Mouse (Mus musculus) R1 (cell line): Measurements from ENCODE around the gene Atg7.
A peak's percentile ranks its signal among the peaks of the same experiment; 100 is the strongest.

ENCODE experiments used
- DNase-seq: peaks from one replicate; pipeline ENCODE4 v3.0.0-alpha.2; 2018; ENCODE audit warnings: low read depth, low spot score

Atg7 gene

DNA sequence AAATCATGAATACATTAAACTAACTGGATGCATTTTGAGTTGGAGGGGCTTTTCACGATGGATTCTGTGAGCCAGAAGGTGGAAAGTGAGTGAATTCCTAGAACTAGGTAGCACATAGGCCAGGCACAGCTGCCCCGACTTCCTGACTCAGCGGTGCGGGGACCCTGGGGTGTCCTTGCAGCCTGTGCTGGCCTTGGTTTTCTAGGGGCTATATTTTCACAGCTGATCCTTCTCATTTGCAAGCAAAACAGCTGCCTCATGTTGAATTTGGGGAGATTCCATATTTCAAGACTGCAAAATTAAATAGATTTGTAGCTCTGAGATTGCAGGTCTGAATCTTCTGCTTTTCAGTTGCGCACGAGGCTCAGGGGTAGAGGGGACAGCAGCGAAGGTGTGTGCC, 139.6 kb downstream of the Atg7 start:
- no peak for DNase-seq

DNA sequence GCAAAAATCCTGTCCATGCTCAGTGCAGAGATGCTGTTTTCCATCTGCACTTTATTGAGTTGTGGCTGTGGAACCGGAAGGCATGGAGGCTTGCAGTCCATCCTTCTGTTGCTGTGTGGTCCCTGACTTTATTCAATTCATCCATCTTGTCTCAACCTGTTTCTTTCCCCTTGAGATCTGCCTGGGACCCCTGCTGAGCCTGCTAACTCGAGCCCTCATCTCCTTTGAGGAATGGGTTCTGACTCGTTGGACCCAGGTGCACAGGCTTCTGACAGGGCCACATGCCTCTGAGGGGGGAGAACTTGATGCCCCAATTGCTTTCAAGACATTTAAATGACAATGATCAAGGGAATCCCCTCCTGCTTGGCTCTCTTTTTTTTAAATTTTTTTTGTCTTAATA, 143.6 kb downstream of the Atg7 start:
- peak; percentile 41 for DNase-seq

DNA sequence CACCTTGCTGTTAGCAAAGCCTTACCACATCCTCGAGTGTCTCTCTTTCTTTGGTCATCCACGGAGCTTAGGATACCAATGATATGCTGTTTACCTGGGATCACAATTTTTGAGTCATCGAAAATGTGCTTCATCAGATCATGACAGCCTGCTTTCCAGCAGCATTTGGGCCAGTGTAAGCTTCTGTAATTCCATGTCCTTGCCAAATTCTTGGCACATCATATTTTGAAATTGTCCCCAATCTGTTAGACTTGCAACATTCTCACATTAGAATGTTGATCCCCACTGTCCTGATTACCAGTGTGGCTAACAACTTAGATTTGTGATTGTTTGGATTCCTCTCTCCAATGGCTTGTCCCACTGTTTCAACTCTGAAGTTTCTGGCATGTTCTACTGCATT, 144.7 kb downstream of the Atg7 start:
- DNase-seq = no peak

- DNase-seq = no peak
These were observed 145.8 kb downstream of the Atg7 start for GRCm38 (mm10) chr6:114788663-114789062.

DNA sequence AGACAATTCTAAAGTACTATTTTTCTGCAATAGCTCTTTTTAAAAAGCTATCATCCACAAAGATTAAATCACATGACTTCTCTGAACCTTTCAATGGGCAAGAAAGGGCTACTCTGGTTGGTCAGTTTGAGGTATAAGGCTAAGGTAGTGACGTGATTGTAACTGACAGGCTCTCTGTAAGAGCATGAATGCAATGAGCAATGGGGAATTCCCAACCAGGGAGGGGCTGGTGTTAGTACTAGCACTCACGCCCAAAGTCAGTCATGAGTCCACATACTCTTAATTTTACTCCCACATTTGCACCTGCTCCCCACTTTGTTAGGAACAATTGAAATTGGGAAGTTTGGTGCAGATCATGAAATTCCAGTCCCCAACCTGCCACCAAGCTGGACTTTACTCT, 147.2 kb downstream of the Atg7 start:
- no peak for DNase-seq

- no peak for DNase-seq
These were observed 148.0 kb downstream of the Atg7 start for GRCm38 (mm10) chr6:114790902-114791301.

DNA sequence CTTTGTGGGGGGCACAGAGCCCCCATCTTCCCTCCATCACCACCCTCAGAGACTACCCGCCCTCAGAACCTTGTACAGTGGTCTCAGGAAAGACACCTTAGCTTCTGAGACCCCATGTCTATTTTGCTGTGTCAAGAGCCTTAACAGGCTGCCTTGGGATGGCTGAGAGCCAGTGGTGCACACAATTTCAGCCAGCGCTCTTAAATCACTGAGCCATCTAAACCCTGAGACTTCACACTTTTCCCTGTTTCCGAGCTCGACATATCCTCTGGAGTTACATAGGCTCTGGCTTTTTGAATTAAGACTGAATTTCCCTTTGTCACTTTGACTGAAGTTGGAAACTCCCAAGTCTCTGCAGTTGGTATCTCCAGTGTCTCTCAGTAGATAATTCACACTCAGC, 148.9 kb downstream of the Atg7 start:
- no peak for DNase-seq

GRCm38 (mm10) chr6:114794706-114795105, 151.8 kb downstream of the Atg7 start:
- no peak for DNase-seq

DNA sequence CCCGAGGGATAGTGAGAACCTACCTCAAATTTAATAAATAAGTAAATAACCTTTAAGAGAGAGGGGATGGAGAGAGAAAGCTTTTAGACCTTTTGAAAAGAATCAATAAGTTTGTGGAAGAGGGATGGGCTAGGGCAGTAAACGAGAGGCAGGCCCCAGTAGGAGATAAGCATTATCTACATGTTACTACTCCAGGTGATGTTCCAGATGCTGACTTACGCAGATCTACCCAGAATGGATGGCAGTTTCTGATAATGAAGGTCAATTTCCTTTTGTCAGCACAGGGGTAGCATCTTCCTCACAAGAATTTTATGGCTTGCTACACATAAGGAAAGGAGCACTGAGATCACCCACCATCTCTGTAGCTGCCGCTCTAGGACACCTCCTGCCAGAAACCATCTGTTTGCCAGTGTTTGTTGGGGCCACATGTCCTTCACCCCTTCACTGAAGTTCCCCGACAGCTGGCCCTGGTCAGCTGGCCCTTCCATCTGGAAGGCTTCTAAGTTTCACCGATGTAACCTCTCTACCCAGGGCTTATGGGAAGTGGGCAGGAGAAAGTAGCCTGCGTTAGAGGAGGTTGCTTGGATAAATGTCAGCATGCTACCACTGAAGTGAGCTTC, 152.9 kb downstream of the Atg7 start:
- DNase-seq = no peak

DNA sequence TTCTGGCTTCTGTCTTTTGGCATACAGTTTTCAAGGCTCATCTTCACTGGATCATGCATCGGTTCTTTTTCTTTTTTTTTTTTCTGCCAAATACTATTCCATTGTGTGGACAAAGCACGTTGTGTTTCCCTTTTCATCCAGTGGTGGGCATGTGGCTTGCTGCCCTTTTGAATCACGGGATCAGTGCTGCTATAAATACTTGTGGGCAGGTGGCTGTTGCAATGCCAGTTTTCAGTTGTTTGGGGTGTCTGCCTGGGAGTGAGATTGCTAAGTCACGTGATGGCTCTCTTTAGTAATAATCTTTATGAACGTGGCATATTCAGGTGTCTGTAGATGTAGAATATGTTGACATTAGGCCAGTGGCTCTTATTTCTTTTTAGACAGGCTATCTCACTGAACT, 155.0 kb downstream of the Atg7 start:
- DNase-seq = no peak

- DNase-seq = no peak
These were observed 155.8 kb downstream of the Atg7 start for GRCm38 (mm10) chr6:114798715-114799114.

DNA sequence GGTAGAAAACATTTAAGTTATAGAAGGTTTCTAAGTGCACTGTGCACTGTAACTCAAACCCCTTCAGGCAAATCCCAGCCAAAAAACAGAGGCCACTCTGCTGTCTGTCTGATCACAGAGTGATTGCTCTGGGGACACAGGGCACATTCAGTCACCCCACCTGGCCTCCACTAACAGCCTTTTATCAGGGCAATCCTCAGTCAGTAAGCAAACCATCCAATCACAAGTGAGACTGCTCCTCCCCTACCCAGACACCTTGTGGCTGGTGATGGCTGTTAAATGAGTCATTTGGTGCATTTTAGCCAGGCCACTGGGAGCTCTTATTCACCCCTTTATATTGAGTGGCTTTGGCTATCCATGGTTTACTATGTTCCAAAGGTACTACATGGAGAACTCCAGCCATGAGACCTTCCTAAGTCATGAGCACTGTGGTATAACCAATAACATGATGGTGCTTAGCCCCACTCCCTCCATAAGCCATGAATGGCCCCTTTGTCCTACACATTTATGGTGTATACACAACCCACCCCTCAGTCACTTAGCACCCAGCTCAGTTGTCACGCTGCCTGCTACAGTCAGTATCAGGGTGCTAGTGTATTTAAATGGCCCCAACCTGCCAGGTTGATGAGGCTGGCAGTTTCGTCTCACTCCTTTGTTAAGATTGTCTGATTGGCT, 157.5 kb downstream of the Atg7 start:
- no peak for DNase-seq

DNA sequence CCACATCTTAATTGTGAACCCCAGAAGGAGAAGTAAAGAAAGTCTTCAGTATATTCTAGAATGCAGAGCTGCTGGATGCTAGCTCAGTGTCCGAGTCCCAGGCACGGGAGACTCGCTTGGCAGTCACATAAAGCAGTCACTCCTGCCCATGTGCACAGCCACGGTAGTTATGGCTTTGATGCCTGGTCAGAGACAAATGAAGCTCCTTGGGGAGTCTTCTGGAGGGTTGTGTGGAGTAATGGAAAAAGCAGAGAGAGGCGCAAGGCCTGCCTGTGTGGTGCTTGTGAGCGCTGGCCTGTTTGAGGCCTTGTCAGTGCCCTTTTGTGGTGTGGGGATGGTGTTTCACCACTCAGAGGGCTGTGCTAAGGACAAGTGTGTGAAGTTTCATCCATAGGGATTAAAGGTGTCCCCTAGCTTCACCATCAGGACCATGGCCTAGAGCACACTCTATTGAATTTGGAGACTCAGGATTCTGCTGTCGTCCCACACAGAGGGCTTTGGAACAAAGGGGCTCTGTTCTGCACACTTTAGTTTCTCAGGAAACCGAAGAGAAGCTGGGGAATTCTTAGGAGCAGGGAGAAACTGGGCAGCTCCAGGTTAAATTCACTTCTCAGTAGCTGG, 161.1 kb downstream of the Atg7 start:
- no peak for DNase-seq

GRCm38 (mm10) chr6:114804866-114805265, 162.0 kb downstream of the Atg7 start:
- no peak for DNase-seq

GRCm38 (mm10) chr6:114805927-114806326, 163.0 kb downstream of the Atg7 start:
- no peak for DNase-seq

- no peak for DNase-seq
These were observed 164.6 kb downstream of the Atg7 start for GRCm38 (mm10) chr6:114807474-114807873.

DNA sequence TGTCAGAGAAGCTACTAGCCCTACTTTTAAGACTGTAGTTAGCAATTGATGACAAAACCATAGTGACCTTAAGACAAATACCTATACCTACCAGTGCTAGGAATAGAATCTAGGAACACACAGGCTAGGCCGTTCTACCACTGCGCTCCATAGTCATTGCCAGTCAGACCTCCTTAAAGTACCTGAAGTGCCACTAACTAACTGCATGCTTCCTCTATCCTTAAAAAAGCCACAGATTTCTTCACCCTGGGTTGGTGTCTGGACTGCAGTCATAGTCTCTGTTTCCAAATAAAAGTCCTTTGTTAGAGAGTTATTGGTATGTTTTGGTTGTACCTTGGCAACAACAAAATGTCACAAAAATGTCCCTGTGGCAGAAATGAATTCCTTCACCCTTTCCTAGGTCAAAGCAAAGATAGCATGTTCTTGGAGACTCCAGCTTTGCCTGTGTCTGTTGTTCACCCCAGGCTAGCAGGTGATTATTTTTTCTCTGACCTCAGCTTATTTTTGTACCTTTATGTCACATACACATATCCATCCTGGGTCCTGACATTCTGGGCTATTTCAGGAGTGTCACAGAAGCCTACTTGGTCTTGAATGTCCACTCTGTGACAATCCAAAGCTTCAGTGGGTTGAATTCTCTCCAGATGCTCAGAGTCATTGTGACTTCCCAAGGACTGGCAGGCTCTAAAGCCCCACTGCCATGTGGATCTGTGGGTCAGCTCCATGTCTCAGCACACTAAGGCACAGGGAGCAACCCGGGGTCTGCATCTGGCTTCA, 165.9 kb downstream of the Atg7 start:
- no peak for DNase-seq

DNA sequence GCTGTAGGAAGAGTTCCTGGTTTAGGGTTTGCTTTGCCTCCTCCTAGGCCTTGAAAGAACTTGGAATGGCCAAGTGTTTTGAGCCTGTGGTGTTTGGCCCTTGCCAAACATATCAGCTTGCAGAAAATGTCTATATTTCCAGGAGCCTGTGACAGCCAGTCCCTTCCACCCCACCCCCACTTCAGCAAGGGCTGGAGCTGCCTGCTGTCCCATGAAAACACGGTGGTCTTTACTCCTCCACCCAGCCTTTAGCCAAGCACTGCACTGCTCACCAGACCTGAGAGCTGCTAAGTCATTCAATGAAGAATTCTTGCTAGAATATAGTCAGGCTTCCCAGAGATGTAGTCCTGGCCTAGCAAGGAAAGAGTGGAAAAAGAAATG, 166.5 kb downstream of the Atg7 start:
- no peak for DNase-seq

DNA sequence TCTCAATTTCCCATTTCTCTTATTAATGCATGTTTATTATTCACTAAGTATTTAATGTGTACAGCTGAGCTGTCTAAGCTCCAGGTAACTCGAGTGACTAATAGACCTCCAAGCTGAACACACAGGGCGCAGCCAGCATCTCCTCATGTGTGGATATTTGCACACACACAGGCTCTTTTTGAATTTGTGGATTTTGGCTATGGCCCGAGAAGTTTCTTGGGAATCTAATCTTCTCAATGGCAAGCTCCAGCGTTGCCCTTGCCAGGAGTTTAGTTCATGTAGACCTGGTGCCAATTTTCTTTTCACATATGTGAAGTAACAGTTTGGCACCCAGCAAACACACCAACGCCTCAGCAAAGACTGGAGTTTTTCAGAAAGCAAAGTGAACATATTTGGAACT, 169.4 kb downstream of the Atg7 start:
- no peak for DNase-seq

- no peak for DNase-seq
These were observed 169.9 kb downstream of the Atg7 start for GRCm38 (mm10) chr6:114812779-114813178.

DNA sequence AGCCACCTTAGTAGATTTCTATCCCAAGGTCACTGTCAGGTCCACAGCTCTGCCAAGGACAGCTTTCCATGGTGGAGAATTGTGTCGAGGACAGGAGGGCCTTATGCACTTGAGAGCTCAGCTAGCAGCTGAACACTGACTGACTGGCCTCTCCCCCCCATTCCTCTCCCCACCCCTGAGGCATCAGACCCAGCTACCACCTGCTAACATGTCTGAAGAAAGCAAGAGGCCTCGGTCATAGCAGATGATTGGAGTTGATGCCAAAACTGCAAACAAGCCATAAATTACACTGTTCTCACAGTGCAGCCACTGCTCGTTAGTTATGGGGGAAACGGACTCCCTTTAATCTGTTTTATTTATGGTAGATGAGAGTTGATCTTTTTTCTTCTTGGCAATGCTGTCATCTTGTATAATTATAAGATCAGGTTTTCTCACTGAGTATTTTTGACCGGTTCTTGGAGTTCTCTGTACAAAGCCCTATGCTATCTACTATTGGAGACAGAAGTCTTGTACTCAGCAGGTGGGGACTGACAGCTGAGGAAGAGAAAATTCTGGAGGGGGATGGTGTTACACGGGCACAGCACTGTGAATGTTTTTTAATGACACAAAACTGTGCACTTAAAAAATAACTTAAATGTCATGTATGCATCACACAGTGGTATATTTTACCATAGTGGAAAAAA, 171.4 kb downstream of the Atg7 start:
- DNase-seq = no peak
